Mouse (Mus musculus) hindbrain, embryonic 10.5 days (tissue): ENCODE measurements around the gene Fosb. TPM values are rescaled to one million over a fixed set of nuclear protein-coding genes. Genes with fewer than 3 reads are reported as not detected.

ENCODE experiments used
- DNase-seq: peaks from one replicate; pipeline ENCODE4 v3.0.0-alpha.2; 2017; ENCODE audit warnings: low spot score
- H3K27ac ChIP-seq: fragments of 300-500 bp; sonication (generic); 2 replicates; pipeline ENCODE4 v1.5.1; 2016; ENCODE audit warnings: mild to moderate bottlenecking, moderate library complexity
- H3K27me3 ChIP-seq: fragments of 300-500 bp; sonication (generic); 2 replicates; pipeline ENCODE4 v1.6.1; 2016; ENCODE audit warnings: mild to moderate bottlenecking; ENCODE audit not compliant: poor library complexity, insufficient read depth, severe bottlenecking
- H3K36me3 ChIP-seq: fragments of 300-500 bp; sonication (generic); 2 replicates; pipeline ENCODE4 v1.6.1; 2016; ENCODE audit warnings: mild to moderate bottlenecking, moderate library complexity
- H3K4me1 ChIP-seq: fragments of 300-500 bp; sonication (generic); replicated peaks from 2 replicates; pipeline ENCODE4 v1.6.1; 2016; ENCODE audit warnings: mild to moderate bottlenecking
- H3K4me3 ChIP-seq: fragments of 300-500 bp; sonication (generic); 2 replicates; pipeline ENCODE4 v1.5.1; 2016; ENCODE audit warnings: mild to moderate bottlenecking, moderate library complexity
- H3K9me3 ChIP-seq: fragments of 300-500 bp; sonication (generic); 2 replicates; pipeline ENCODE4 v1.6.1; 2016; ENCODE audit warnings: mild to moderate bottlenecking, moderate library complexity
- WGBS: fragments of 180-500 bp; shearing (Covaris S2); methylation state at CpG from one replicate; pipeline ENCODE4 v1.1.7; 2016; 5-methylcytosine and 5-hydroxymethylcytosine counted together
- polyA plus RNA-seq: library from polyadenylated mRNA; unstranded; fragments of >200 nt; fragmentation: Nextera tagmentation; extraction: Ambion mirVana; gene quantifications from 2 replicates; pipeline ENCODE4 v1.2.1, GENCODE M21; 2016

The Fosb gene
- polyA plus RNA-seq, 1 experiment from 2014 or later, result not detected

- Histone ChIP-seq H3K27me3 (peaks cover 55% of the 10 kb centered on the region), H3K36me3 (no peaks in the 10 kb centered on the region), H3K9me3 (no peaks in the 10 kb centered on the region), H3K4me3 (peak overlapping the region; percentile 51), H3K4me1 (peaks cover 37% of the 10 kb centered on the region), H3K27ac (no peak overlapping the region)
- WGBS, result 12% methylated on average over 16 of the region's 16 CpGs
- peak; percentile 16 for DNase-seq
Measured at GRCm38 (mm10) chr7:19301461-19302263, 8.2 kb downstream of the Fosb start.

- Histone ChIP-seq H3K36me3 (no peaks in the 10 kb centered on the region), H3K9me3 (no peaks in the 10 kb centered on the region), H3K4me1 (peaks cover 37% of the 10 kb centered on the region), H3K27ac (peak overlapping the region; percentile 66), H3K27me3 (peaks cover 46% of the 10 kb centered on the region), H3K4me3 (peak overlapping the region; percentile 51)
- WGBS, result under 1% methylated on average over 29 of the region's 29 CpGs
- DNase-seq, result peak; percentile 79
Measured at GRCm38 (mm10) chr7:19300501-19301421, 9.1 kb downstream of the Fosb start.

- 20% methylated on average over 3 of the region's 3 CpGs for WGBS
- Histone ChIP-seq H3K27ac (no peak overlapping the region), H3K4me1 (peaks cover 30% of the 10 kb centered on the region), H3K4me3 (no peak overlapping the region), H3K27me3 (peaks cover 30% of the 10 kb centered on the region), H3K36me3 (no peaks in the 10 kb centered on the region; the same call in 1 of the 2 replicates), H3K9me3 (no peaks in the 10 kb centered on the region)
- peak; percentile 60 for DNase-seq
Measured at GRCm38 (mm10) chr7:19299194-19299593, 10.7 kb downstream of the Fosb start.

GRCm38 (mm10) chr7:19297794-19298193 lies 12.1 kb downstream of the Fosb start:
- 90% methylated on average over 5 of the region's 5 CpGs for WGBS
- peaks cover 16% of the 10 kb centered on the region for H3K27me3 ChIP-seq
- no peak for DNase-seq
- H3K36me3 ChIP-seq, result peaks cover 11% of the 10 kb centered on the region
- no peaks in the 10 kb centered on the region for H3K9me3 ChIP-seq
- peaks cover 22% of the 10 kb centered on the region for H3K4me1 ChIP-seq
- H3K27ac ChIP-seq, result no peak overlapping the region
- H3K4me3 ChIP-seq, result no peak overlapping the region

- Histone ChIP-seq H3K36me3 (peaks cover 11% of the 10 kb centered on the region), H3K9me3 (no peaks in the 10 kb centered on the region), H3K27ac (no peak overlapping the region), H3K4me3 (no peak overlapping the region), H3K4me1 (peaks cover 18% of the 10 kb centered on the region), H3K27me3 (peaks cover 9% of the 10 kb centered on the region)
- 87% methylated on average over 6 of the region's 6 CpGs for WGBS
- no peak for DNase-seq
Measured at GRCm38 (mm10) chr7:19297034-19297433, 12.8 kb downstream of the Fosb start.

- H3K4me1 ChIP-seq, result peaks cover 22% of the 10 kb centered on the region
- WGBS, result 14% methylated on average over 22 of the region's 22 CpGs
- peak overlapping the region; percentile 42 for H3K4me3 ChIP-seq
- H3K27me3 ChIP-seq, result no peaks in the 10 kb centered on the region
- DNase-seq, result peak; percentile 96
- H3K27ac ChIP-seq, result peak overlapping the region; percentile 77
- H3K36me3 ChIP-seq, result peaks cover 11% of the 10 kb centered on the region
- H3K9me3 ChIP-seq, result no peaks in the 10 kb centered on the region
Measured at GRCm38 (mm10) chr7:19295503-19296185, 14.2 kb downstream of the Fosb start.

- peaks cover 25% of the 10 kb centered on the region for H3K4me1 ChIP-seq
- 1% methylated on average over 20 of the region's 20 CpGs for WGBS
- peaks cover 42% of the 10 kb centered on the region for H3K36me3 ChIP-seq
- H3K4me3 ChIP-seq, result peak overlapping the region; percentile 43
- H3K9me3 ChIP-seq, result no peaks in the 10 kb centered on the region
- no peaks in the 10 kb centered on the region for H3K27me3 ChIP-seq
- peak overlapping the region; percentile 76 for H3K27ac ChIP-seq
- peak; percentile 55 for DNase-seq
Measured at GRCm38 (mm10) chr7:19290969-19291596, 18.8 kb downstream of the Fosb start.

GRCm38 (mm10) chr7:19284763-19285162 lies 25.1 kb downstream of the Fosb start:
- Histone ChIP-seq H3K4me1 (peaks cover 18% of the 10 kb centered on the region), H3K27me3 (peaks cover 36% of the 10 kb centered on the region), H3K9me3 (0 out of 2 replicates have a peak, but pooled peaks cover 3% of the 10 kb centered on the region), H3K36me3 (peaks cover 31% of the 10 kb centered on the region), H3K4me3 (no peak overlapping the region), H3K27ac (no peak overlapping the region)
- DNase-seq, result peak; percentile 66
- 28% methylated on average over 4 of the region's 4 CpGs for WGBS

GRCm38 (mm10) chr7:19283406-19283804 lies 26.4 kb downstream of the Fosb start:
- Histone ChIP-seq H3K9me3 (0 out of 2 replicates have a peak, but pooled peaks cover 3% of the 10 kb centered on the region), H3K36me3 (peaks cover 21% of the 10 kb centered on the region), H3K27me3 (peaks cover 49% of the 10 kb centered on the region), H3K27ac (peak overlapping the region; percentile 94; the same call in 1 of the 2 replicates), H3K4me1 (peaks cover 27% of the 10 kb centered on the region), H3K4me3 (peak overlapping the region; percentile 91)
- no peak for DNase-seq
- 37% methylated on average over 14 of the region's 14 CpGs for WGBS

GRCm38 (mm10) chr7:19282791-19283405 lies 27.0 kb downstream of the Fosb start:
- H3K4me1 ChIP-seq, result peaks cover 27% of the 10 kb centered on the region
- peak overlapping the region; percentile 91 for H3K4me3 ChIP-seq
- peaks cover 54% of the 10 kb centered on the region for H3K27me3 ChIP-seq
- 0 out of 2 replicates have a peak, but pooled peaks cover 3% of the 10 kb centered on the region for H3K9me3 ChIP-seq
- DNase-seq, result peak; percentile 72
- 1% methylated on average over 35 of the region's 35 CpGs for WGBS
- H3K36me3 ChIP-seq, result peaks cover 17% of the 10 kb centered on the region
- peak overlapping the region; percentile 94 for H3K27ac ChIP-seq

GRCm38 (mm10) chr7:19282385-19282784 lies 27.5 kb downstream of the Fosb start, which contains the start of gene Rtn2:
Gene Rtn2 (plus strand): TSS chr7:19282624.
- Histone ChIP-seq H3K4me3 (peak within 1 kb of the TSS; percentile 91), H3K27ac (peak within 1 kb of the TSS; percentile 94), H3K4me1 (peaks cover 27% of the 10 kb centered on the region), H3K36me3 (peaks cover 12% of the 10 kb centered on the region), H3K27me3 (peaks cover 59% of the 10 kb centered on the region), H3K9me3 (0 out of 2 replicates have a peak, but pooled peaks cover 3% of the 10 kb centered on the region)
- under 1% methylated on average over 37 of the region's 37 CpGs for WGBS
- DNase-seq, result peak; percentile 90
